Mouse (Mus musculus) megakaryocyte, embryonic 14.5 days (primary cell): ENCODE data around the gene Hrasls5.

Experiments
- FLI1 ChIP-seq: IDR thresholded peaks from 2 replicates; pipeline ENCODE4 v1.6.1; 2012; ENCODE audit warnings: low read length, inconsistent platforms, mixed read lengths
- GATA1 ChIP-seq: IDR thresholded peaks from 3 replicates; pipeline ENCODE4 v1.6.1; 2012; ENCODE audit warnings: mixed read lengths, low read length, inconsistent platforms, borderline replicate concordance

- TF ChIP-seq GATA1: no peak
- no peak for TF ChIP-seq FLI1
These were observed 29.2 kb upstream of the Hrasls5 start for GRCm38 (mm10) chr19:7583101-7583500.
